Mouse (Mus musculus): ENCODE data around the gene Gm20390. TPM values are rescaled to one million over a fixed set of nuclear protein-coding genes. Genes with fewer than 3 reads are reported as not detected.

Gene Gm20390
- total RNA-seq (2021) = 100 to 1,000 TPM; 125 to 129 TPM
- long read RNA-seq, experiment 1, partial matches to known transcripts = 4 of 9 reads
- long read RNA-seq, experiment 1, other reads (novel, unspliced or antisense) = 5 of 9 reads
- long read RNA-seq, experiment 2, partial matches to known transcripts = 10 of 11 reads
- long read RNA-seq, experiment 2, other reads (novel, unspliced or antisense) = 1 of 11 reads

- DNase-seq (ENCODE audit: low spot score in 2 of 2) = peak; percentile 98 to 99
These were observed at the start of gene Gm20390, which contains the start of gene Nme1 for GRCm38 (mm10) chr11:93968005-93968847. TSS of gene Gm20390 (minus strand) at chr11:93968293. TSS of gene Nme1 (minus strand) at chr11:93968521.

DNA sequence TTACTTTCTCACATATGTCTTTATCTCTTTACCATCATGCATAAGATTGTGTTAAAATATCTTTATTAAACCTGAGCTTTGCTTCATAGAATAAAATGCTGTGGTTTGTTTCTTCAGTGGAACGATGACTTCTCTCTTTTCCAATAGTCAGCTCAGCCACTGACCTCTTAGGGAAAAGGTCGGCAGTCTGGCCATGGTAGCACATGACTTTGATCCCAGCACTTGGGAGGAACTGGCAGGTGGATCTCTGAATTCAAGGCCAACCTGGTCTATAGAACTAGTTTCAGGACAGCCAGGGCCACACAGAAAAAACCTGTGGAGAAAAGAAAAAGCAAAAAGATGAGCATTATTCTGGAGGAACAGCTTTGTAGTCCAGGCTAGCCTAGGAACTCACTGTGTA, 35.3 kb upstream of the Gm20390 start:
- no peak for DNase-seq (ENCODE audit: low spot score in 2 of 2)

DNA sequence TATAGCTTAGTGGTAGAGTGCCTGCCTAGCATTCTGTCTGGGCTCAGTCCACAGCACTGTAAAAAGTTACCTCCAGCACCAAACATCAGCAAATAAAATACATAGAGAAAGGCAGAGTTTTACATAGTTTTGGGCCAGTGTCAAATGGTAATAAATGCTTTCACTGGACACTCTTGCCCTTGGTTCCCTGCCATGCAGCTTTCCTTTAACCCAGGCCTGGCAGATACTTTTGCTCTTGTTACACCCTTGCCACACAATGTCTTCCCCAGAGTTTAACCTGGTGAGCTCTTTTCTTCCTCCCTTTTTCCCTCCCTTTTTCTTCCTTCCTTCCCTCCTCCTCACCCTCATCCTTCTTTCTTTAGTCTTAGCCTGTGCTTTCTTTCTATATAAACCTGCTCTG, 31.2 kb upstream of the Gm20390 start:
- DNase-seq (ENCODE audit: low spot score in 2 of 2) = no peak

DNA sequence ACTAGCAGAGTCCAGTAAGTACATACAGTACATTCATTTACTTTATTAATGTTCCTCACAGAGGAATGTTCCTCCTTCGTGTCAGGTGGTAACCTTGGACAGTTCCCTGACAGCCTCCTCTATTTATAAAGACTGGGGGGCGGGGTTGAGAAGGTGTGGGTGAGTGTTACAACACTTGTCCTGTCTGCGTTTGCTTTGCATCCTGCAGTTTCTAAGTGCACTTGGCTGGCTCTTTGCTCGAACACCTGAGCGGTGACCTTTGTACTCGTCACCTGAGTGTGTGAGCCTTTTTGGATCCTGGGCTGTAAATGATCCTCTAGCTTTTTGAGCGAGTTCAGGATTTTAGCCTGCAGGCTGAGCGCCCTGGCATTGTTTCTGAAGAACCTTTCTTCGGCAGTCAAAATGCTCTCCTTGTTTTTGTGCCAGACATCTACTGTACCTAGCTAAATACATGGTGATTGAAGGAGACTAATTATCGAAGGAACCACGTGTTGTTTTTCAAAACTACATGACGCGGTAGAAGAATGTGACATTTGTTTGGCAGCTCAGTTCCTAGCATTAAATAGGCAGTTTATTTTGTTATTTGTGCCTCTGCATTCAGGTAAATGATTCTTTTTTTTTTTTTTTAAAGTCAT, 29.2 kb upstream of the Gm20390 start:
- no peak for DNase-seq (ENCODE audit: low spot score in 2 of 2)

- DNase-seq (ENCODE audit: low spot score in 2 of 2) = peak; percentile 33 to 64
These were observed 28.4 kb upstream of the Gm20390 start for GRCm38 (mm10) chr11:93996306-93997140.

DNA sequence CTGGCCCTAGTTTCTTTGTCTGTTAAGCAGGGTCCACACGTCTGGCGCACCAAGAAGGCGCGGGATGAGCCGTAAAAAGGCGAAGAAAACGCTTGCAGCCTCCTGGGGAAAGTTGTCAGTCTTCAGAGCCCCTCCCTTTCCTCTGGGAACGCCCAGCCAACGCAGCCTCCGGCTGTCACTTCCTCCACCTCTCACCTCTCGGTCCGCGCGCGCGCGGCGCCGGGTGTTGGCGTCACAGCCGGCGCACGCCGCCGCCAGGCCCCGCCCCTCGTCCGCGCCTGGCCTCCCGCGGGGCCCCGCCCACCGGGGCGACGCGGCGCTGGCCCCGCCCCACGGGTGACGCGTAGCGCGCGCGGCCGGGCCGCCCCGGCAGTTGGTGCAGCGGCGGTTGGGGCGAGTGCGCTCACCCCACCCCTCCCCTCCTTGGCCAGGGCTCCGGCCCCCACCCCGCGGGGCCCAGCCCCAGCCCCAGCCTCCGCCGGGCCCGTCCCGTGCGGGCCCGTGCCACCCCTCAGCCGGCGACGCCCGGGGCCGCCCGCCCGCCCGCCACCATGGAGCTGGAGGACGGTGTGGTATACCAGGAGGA, 27.7 kb upstream of the Gm20390 start, which contains the start of gene Spag9:
Gene Spag9 (plus strand): TSS at position 372 of the 586 bp plus-strand sequence.
- DNase-seq (ENCODE audit: low spot score in 2 of 2) = peak; percentile 87 to 92

DNA sequence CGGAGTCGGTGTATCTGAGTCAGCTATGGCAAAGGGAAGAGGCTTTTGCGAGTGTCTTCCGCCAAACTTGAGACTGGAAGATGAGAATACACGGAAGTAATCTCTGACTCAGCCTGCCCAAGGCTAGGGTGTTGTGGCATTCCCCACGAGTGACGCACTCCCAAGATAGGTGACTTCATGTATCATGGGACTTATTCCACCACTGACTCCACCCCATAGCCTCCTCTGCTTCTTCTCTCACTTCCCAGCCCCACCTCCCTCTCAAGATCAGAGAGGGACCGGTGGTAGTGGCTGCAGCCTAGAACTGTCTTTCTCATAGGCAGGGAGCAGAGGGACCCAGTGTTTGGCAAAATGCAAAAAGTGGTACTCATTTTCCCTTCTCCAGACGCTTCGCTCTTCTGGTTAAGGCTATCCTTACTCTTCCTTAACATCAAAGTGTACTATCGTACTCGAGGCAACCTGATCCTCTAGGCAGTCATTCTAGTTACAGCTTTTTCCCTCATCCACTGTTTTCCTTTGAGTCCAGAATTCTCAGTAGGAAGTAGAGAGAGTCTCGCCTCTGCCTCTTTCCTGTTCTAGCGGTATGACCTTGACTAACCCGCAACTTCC, 27.1 kb upstream of the Gm20390 start:
- peak; percentile 51 to 67 for DNase-seq (ENCODE audit: low spot score in 2 of 2)

DNA sequence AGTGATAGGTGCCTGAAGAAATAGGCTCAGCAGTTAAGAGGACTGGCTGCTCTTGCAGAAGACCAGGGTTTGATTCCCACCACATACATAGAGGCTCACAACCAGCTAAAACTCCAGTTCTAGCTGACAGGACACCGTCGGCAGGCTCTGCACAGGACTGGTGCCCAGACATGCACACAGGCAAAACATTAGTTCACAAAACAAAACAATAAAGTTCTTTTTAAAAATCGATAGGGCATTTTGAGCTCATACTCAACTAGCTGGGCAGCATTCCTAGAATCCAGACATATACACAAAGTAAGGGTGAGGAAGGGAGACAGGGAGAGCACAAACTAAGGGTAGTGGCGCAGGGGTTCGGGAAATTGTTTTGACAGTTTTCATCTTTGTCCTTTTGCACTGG, 26.4 kb upstream of the Gm20390 start:
- no peak for DNase-seq (ENCODE audit: low spot score in 2 of 2)

DNA sequence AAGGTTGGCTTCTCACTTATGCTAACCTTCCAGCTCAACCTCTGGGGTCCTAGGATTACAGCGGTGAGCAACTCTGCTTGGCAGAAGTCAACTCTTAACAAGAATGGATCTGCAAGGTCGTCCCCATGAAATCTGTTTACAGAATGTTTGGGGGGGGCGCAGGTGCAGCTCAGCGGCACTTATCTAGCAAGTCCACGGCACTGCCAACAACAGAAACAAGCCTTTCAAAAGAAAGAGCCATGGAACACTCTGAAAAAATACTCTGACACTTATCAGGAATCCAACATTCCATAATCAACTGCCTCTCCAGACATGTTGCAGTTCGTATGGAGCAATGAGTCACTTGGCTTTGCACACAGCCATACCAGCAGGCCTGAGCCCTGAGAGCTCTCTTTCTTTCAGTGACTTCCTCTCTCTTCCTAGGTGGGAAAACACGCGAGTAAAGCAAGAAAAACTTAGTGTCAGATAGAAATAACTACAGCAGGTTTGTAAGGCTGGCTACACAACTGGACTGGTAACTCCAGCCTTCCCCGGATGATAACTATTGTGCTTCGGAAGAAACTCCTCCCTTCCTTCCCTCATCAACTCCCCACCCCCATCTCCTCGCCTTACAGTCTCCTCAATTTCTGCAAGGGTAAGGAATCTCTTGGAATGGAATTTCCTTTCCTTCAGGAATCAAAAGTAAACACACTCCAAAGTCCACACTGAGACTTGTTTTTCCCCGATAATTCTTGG, 20.4 kb upstream of the Gm20390 start:
- no peak for DNase-seq (ENCODE audit: low spot score in 2 of 2)

DNA sequence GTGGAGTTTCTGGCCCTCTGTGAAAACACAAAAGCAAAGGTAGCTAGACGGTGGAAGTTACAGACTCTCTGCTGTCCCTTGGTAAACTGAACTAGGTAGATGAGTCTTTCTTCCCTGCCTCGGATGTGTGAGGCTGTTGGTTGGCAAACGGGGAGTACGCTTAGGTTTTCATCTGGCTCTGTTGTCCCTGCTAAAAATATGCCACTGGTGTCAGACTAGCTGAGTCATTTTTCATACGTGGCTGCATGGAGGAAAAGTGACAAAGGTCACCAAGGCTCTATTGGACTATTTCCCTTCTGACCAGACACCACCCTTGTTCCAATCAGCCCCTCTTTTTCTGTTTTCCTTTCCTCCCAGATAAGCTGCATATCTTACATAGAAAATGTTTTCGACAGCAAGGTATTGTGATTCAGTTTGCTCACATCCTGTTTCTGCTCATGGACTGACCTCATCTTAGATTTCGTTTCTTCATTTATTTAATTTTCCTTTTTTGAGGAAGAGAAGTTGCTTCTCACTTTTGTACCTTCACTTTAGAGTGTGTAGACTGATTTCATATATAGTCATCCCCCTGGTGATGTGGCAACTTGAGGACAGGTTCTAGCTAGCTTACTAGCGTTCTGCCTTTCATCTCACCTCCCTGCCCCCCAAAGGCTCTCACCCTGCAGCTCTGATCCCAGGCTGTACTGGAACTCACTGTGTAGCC, 19.7 kb upstream of the Gm20390 start:
- DNase-seq (ENCODE audit: low spot score in 2 of 2) = no peak

DNA sequence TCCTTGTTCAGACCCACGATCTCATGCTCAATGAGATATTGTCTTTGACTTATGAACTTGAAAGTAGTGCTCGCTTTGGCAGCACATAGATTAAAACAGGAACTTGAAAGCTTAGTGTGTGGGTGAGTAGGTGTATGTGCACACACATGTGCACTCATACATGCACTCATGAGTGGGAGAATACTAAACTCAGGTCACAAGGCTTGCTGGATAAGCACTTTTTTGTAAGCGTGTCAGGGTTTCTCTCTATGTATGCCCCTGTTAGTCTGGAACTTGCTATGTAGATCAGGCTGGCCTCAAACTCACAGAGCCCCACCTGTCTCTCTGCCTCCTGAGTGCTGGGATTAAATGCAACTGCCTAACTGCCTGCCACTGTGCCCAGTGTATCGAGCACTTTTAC, 18.9 kb upstream of the Gm20390 start:
- no peak for DNase-seq (ENCODE audit: low spot score in 2 of 2)

DNA sequence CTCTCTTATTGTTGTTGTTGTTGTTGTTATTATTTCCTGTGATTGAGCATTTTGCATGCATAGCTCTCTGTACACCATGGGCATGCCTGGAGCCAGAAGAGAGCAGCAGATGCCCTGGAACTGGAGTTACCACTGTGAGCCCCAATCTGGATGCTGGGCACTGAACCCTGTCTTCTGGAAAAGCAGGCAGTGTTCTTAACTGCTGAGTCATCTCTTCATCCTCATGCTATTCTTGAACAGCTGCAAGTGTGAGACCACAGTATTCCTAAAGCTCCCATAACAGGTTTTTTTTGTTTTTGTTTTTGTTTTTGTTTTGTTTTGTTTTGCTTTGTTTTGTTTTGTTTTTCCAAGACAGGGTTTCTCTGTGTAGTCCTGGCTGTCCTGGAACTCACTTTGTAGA, 18.2 kb upstream of the Gm20390 start:
- DNase-seq (ENCODE audit: low spot score in 2 of 2) = no peak

DNA sequence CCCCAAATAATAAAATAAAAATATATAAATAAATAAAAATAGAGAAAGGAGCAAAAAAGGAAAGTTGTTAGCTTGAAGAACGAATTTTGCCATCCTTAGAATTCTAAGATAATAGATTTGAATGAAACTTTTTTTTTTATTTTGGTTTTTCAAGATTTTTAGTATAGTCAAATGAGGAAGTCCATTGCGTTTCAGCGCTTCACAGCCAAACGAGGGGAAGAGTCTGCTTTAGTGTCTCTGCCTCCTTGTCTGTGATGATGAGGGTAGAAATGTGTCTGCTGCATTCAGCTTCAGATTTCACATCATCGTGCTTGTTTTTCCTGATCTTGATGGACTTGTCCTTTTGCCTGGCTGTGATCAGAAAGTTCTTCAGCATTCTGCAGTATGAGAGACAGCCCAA, 17.2 kb upstream of the Gm20390 start:
- DNase-seq (ENCODE audit: low spot score in 2 of 2) = no peak

- no peak for DNase-seq (ENCODE audit: low spot score in 2 of 2)
These were observed 16.5 kb upstream of the Gm20390 start for GRCm38 (mm10) chr11:93984619-93985018.

GRCm38 (mm10) chr11:93979502-93980049, 11.5 kb upstream of the Gm20390 start:
- no peak for DNase-seq (ENCODE audit: low spot score in 2 of 2)

DNA sequence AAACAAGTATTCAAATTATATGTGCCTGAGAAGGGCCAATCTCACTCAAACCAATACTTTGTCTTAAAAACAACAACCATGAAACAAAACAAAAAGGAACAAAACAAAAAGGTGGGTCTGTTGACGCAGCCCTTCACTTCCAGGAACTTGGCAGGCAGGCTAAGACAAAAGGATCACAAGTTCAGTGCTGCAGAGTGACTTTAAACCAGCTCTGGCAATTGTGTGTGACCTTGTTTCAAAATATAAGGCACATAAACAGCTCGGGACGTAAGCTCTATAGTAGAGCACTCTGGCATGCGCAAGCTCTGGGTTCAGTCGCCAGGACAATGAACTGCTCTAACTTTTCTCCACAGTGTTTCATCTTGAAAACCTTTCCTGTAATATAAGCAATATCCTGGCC, 4.9 kb upstream of the Gm20390 start:
- no peak for DNase-seq (ENCODE audit: low spot score in 2 of 2)

DNA sequence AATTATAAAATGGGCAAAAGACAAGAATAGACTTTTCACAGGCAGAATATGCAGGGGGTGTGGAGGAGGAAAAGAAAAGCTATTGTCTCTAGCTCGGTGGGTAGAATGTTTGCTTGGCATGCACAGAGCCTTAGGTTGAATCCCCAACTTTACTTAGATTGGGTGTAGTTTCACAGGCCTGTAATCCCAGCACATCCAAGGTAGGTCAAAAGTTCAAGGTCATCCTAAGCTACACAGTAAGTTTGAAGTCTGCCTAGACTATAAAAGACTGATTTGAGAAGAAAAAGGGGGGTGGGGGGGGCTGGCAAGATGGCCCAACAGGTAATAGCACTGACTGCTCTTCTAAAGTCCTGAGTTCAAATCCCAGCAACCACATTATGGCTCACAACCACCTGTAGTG, 1.7 kb upstream of the Gm20390 start:
- DNase-seq (ENCODE audit: low spot score in 2 of 2) = no peak

GRCm38 (mm10) chr11:93969171-93969570, 1.1 kb upstream of the Gm20390 start:
- no peak for DNase-seq (ENCODE audit: low spot score in 2 of 2)

GRCm38 (mm10) chr11:93968848-93969128, 695 bp upstream of the Gm20390 start:
- DNase-seq (ENCODE audit: low spot score in 2 of 2) = no peak

Data from layer of hippocampus, postnatal 14 days (tissue).